Mouse (Mus musculus) kidney, postnatal 0 days (tissue): Measurements from ENCODE around the gene Lifr. TPM values are rescaled to one million over a fixed set of nuclear protein-coding genes. Genes with fewer than 3 reads are reported as not detected.

Experiments
- ATAC-seq: fragments of 200-750 bp; cut with Nextera tagmentation; replicated peaks from 2 replicates; pipeline ENCODE4 v1.8.0; 2017; ENCODE audit warnings: low read depth, moderate number of reproducible peaks, moderate TSS enrichment, moderate library complexity; ENCODE audit not compliant: low FRiP score
- DNase-seq: peaks from one replicate; pipeline ENCODE4 v3.0.0-alpha.2; 2016; ENCODE audit warnings: low spot score
- H3K27ac ChIP-seq: fragments of 300-500 bp; sonication (generic); 2 replicates; pipeline ENCODE4 v1.5.1; 2014; ENCODE audit warnings: mild to moderate bottlenecking
- H3K27me3 ChIP-seq: fragments of 300-500 bp; sonication (generic); 2 replicates; pipeline ENCODE4 v1.6.1; 2014; ENCODE audit warnings: low read length, mixed read lengths; ENCODE audit not compliant: insufficient read depth
- H3K36me3 ChIP-seq: fragments of 300-500 bp; sonication (generic); 2 replicates; pipeline ENCODE4 v1.6.1; 2014; ENCODE audit warnings: low read length, mixed read lengths; ENCODE audit not compliant: insufficient read depth
- H3K4me1 ChIP-seq: fragments of 300-500 bp; sonication (generic); replicated peaks from 2 replicates; pipeline ENCODE4 v1.6.1; 2014; ENCODE audit warnings: antibody characterized with exemption, low read length, mixed read lengths; ENCODE audit not compliant: insufficient read depth
- H3K4me2 ChIP-seq: fragments of 300-500 bp; sonication (generic); 2 replicates; pipeline ENCODE4 v1.6.1; 2014; ENCODE audit warnings: mild to moderate bottlenecking, low read length, moderate library complexity, mixed read lengths
- H3K4me3 ChIP-seq: fragments of 300-500 bp; sonication (generic); replicated peaks from 2 replicates; pipeline ENCODE4 v1.5.1; 2014; ENCODE audit warnings: low read depth, low read length
- H3K9ac ChIP-seq: fragments of 300-500 bp; sonication (generic); 2 replicates; pipeline ENCODE4 v1.6.1; 2014; ENCODE audit warnings: low read depth, low read length
- H3K9me3 ChIP-seq: fragments of 300-500 bp; sonication (generic); replicated peaks from 2 replicates; pipeline ENCODE4 v1.6.1; 2016; ENCODE audit warnings: low read length, inconsistent platforms, mixed read lengths
- CTCF ChIP-seq: IDR thresholded peaks from 2 replicates; pipeline ENCODE4 v1.5.1; 2016; ENCODE audit warnings: antibody characterized with exemption, low read depth, mild to moderate bottlenecking, moderate library complexity
- WGBS: fragments of 180-500 bp; shearing (Covaris S2); extraction: QIAGEN DNeasy Blood & Tissue Kit; methylation state at CpG from one replicate; pipeline ENCODE4 v1.1.7; 2014; 5-methylcytosine and 5-hydroxymethylcytosine counted together
- polyA plus RNA-seq: library from polyadenylated mRNA; unstranded; fragments of >200 nt; fragmentation: Nextera tagmentation; extraction: Ambion mirVana; gene quantifications from 2 replicates; pipeline ENCODE4 v1.2.1, GENCODE M21; 2015

Lifr gene
- polyA plus RNA-seq, 1 experiment from 2014 or later, result 21.2 TPM

GRCm38 (mm10) chr15:7078356-7078755 is 12.1 kb upstream of the Lifr start:
- H3K9ac ChIP-seq, result no peak overlapping the region
- H3K4me2 ChIP-seq, result no peak overlapping the region
- DNase-seq (no peak), ATAC-seq (no peak)
- H3K27ac ChIP-seq, result no peak overlapping the region
- no peaks in the 10 kb centered on the region for H3K9me3 ChIP-seq
- no peak for TF ChIP-seq CTCF
- no peaks in the 10 kb centered on the region for H3K36me3 ChIP-seq
- 63% methylated on average over 2 of the region's 2 CpGs for whole genome bisulfite sequencing
- H3K27me3 ChIP-seq, result no peaks in the 10 kb centered on the region
- 0 out of 2 replicates have a peak, but pooled peaks cover 11% of the 10 kb centered on the region for H3K4me1 ChIP-seq
- no peak overlapping the region for H3K4me3 ChIP-seq

- DNase-seq (no peak), ATAC-seq (no peak)
- no peak overlapping the region for H3K4me3 ChIP-seq
- H3K27me3 ChIP-seq, result no peaks in the 10 kb centered on the region
- no peaks in the 10 kb centered on the region for H3K36me3 ChIP-seq
- TF ChIP-seq CTCF, result no peak
- no peak overlapping the region for H3K27ac ChIP-seq
- H3K4me2 ChIP-seq, result no peak overlapping the region
- 0 out of 2 replicates have a peak, but pooled peaks cover 11% of the 10 kb centered on the region for H3K4me1 ChIP-seq
- no peaks in the 10 kb centered on the region for H3K9me3 ChIP-seq
- no peak overlapping the region for H3K9ac ChIP-seq
- 97% methylated on average over 4 of the region's 4 CpGs for WGBS
Observed at GRCm38 (mm10) chr15:7079631-7080337, 10.6 kb upstream of the Lifr start.

GRCm38 (mm10) chr15:7080916-7081626 is 9.3 kb upstream of the Lifr start:
- TF ChIP-seq CTCF, result no peak
- no peak overlapping the region for H3K4me2 ChIP-seq

GRCm38 (mm10) chr15:7081795-7082194 is 8.6 kb upstream of the Lifr start:
- ATAC-seq (no peak), DNase-seq (no peak)
- H3K27me3 ChIP-seq, result no peaks in the 10 kb centered on the region
- H3K27ac ChIP-seq, result no peak overlapping the region
- H3K4me3 ChIP-seq, result no peak overlapping the region
- peak overlapping the region; percentile 23 for H3K4me2 ChIP-seq
- H3K9me3 ChIP-seq, result no peaks in the 10 kb centered on the region
- no peak overlapping the region for H3K9ac ChIP-seq
- 20% methylated on average over 15 of the region's 15 CpGs for whole genome bisulfite sequencing
- TF ChIP-seq CTCF, result no peak
- H3K36me3 ChIP-seq, result no peaks in the 10 kb centered on the region
- H3K4me1 ChIP-seq, result 0 out of 2 replicates have a peak, but pooled peaks cover 11% of the 10 kb centered on the region

More at GRCm38 (mm10) chr15:7080916-7081626, 9.3 kb upstream of the Lifr start:
- Histone ChIP-seq H3K9ac (no peak overlapping the region), H3K4me3 (no peak overlapping the region), H3K27ac (no peak overlapping the region), H3K36me3 (no peaks in the 10 kb centered on the region), H3K27me3 (no peaks in the 10 kb centered on the region), H3K9me3 (no peaks in the 10 kb centered on the region), H3K4me1 (0 out of 2 replicates have a peak, but pooled peaks cover 11% of the 10 kb centered on the region)
- 36% methylated on average over 14 of the region's 15 CpGs for WGBS
- DNase-seq (peak; percentile 62), ATAC-seq (no peak)

GRCm38 (mm10) chr15:7082901-7083300 is 7.5 kb upstream of the Lifr start:
- DNase-seq (no peak), ATAC-seq (no peak)
- 89% methylated on average over 3 of the region's 3 CpGs for WGBS
- H3K4me3 ChIP-seq, result no peak overlapping the region
- no peaks in the 10 kb centered on the region for H3K9me3 ChIP-seq
- no peak overlapping the region for H3K27ac ChIP-seq
- H3K4me2 ChIP-seq, result no peak overlapping the region
- TF ChIP-seq CTCF, result no peak
- no peak overlapping the region for H3K9ac ChIP-seq
- no peaks in the 10 kb centered on the region for H3K36me3 ChIP-seq
- no peaks in the 10 kb centered on the region for H3K27me3 ChIP-seq
- H3K4me1 ChIP-seq, result 0 out of 2 replicates have a peak, but pooled peaks cover 11% of the 10 kb centered on the region

- ATAC-seq (no peak), DNase-seq (no peak)
- H3K4me2 ChIP-seq, result no peak overlapping the region
- WGBS, result 32% methylated on average over 8 of the region's 8 CpGs
- no peaks in the 10 kb centered on the region for H3K36me3 ChIP-seq
- no peaks in the 10 kb centered on the region for H3K27me3 ChIP-seq
- H3K9ac ChIP-seq, result no peak overlapping the region
- H3K9me3 ChIP-seq, result no peaks in the 10 kb centered on the region
- TF ChIP-seq CTCF, result no peak
- 0 out of 2 replicates have a peak, but pooled peaks cover 11% of the 10 kb centered on the region for H3K4me1 ChIP-seq
- no peak overlapping the region for H3K27ac ChIP-seq
- no peak overlapping the region for H3K4me3 ChIP-seq
Observed at GRCm38 (mm10) chr15:7084780-7085497, 5.5 kb upstream of the Lifr start.
